Mouse (Mus musculus) hindbrain, embryonic 14.5 days (tissue): ENCODE measurements around the gene Rrp15. TPM values are rescaled to one million over a fixed set of nuclear protein-coding genes. Genes with fewer than 3 reads are reported as not detected.

Source experiments
- polyA plus RNA-seq: library from polyadenylated mRNA; unstranded; fragments of >200 nt; fragmentation: Nextera tagmentation; extraction: Ambion mirVana; gene quantifications from 2 replicates; pipeline ENCODE4 v1.2.1, GENCODE M21; 2014

The Rrp15 gene
- polyA plus RNA-seq, 1 experiment from 2014 or later: 27.9 TPM

Other genes with a start within 250 kb of the Rrp15 start
- gene Tgfb2, start 43.4 kb downstream of the Rrp15 start, polyA plus RNA-seq: 23.2 and 31.8 TPM in 2 replicates
- 0.22 and 0.28 TPM in 2 replicates for gene D1Pas1, start 218.1 kb upstream of the Rrp15 start, polyA plus RNA-seq